Comparison of ENCODE assay signal across 15 mouse cellular contexts in genomic region chr11:51389763-51390162, GRCm38 (mm10).
DNase-seq lines count a peak whose midpoint lies in the region; ATAC-seq and TF ChIP-seq lines count a peak whose summit lies in the region.
"Had no signal": no experiment of that assay in that cellular context is flagged by ENCODE, and none has a peak within 500 bp of the region (broad histone marks: within the 10 kb centered on the region; RNA-seq: fewer than 3 reads in every experiment).

No protein-coding gene starts in this region.

- H3K4me2 ChIP-seq in hindbrain, embryonic 11.5 days (replicated peaks; ENCODE audit: low read depth, low read length): no peak overlapping the region
- H3K4me2 ChIP-seq in hindbrain, embryonic 12.5 days (replicated peaks): no peak overlapping the region
- peak overlapping the region; percentile 7; the same call in 1 of the 2 replicates for H3K4me2 ChIP-seq in stomach, embryonic 14.5 days (replicated peaks; ENCODE audit: low read depth, low read length)
- no peak overlapping the region for H3K4me2 ChIP-seq in stomach, postnatal 0 days (replicated peaks; ENCODE audit: low read depth)
- H3K4me2 ChIP-seq in kidney, embryonic 14.5 days (replicated peaks; ENCODE audit: low read depth, low read length): no peak overlapping the region
- H3K4me2 ChIP-seq: heart, embryonic 13.5 days; liver, embryonic 11.5 days; lung, embryonic 15.5 days; midbrain, embryonic 15.5 days had no signal

- no peaks in the 10 kb centered on the region for H3K9me3 ChIP-seq in hindbrain, embryonic 11.5 days (ENCODE audit: control insufficient read depth, low read length)
- no peaks in the 10 kb centered on the region for H3K9me3 ChIP-seq in hindbrain, embryonic 12.5 days (replicated peaks)
- no peaks in the 10 kb centered on the region for H3K9me3 ChIP-seq in stomach, embryonic 14.5 days (ENCODE audit: control insufficient read depth, low read depth, low read length)
- H3K9me3 ChIP-seq in stomach, postnatal 0 days (ENCODE audit: control insufficient read depth, low read length): no peaks in the 10 kb centered on the region
- no peaks in the 10 kb centered on the region for H3K9me3 ChIP-seq in limb, embryonic 10.5 days (replicated peaks)
- H3K9me3 ChIP-seq in kidney, embryonic 14.5 days (ENCODE audit: control insufficient read depth, low read length): no peaks in the 10 kb centered on the region
- H3K9me3 ChIP-seq: heart, embryonic 13.5 days; lung, embryonic 15.5 days; midbrain, embryonic 15.5 days had no signal

- no peak for TF ChIP-seq CTCF in stomach, postnatal 0 days (IDR thresholded peaks at IDR 0.05; ENCODE audit: low read depth)

- H3K36me3 ChIP-seq in hindbrain, embryonic 11.5 days (ENCODE audit: control insufficient read depth, insufficient read depth, low read length): no peaks in the 10 kb centered on the region
- no peaks in the 10 kb centered on the region for H3K36me3 ChIP-seq in hindbrain, embryonic 12.5 days
- H3K36me3 ChIP-seq in stomach, embryonic 14.5 days (ENCODE audit: control insufficient read depth, insufficient read depth, low read length): no peaks in the 10 kb centered on the region
- H3K36me3 ChIP-seq in stomach, postnatal 0 days (ENCODE audit: control insufficient read depth, insufficient read depth, low read length): no peaks in the 10 kb centered on the region
- H3K36me3 ChIP-seq in limb, embryonic 10.5 days: no peaks in the 10 kb centered on the region
- H3K36me3 ChIP-seq in kidney, embryonic 14.5 days (ENCODE audit: control insufficient read depth, insufficient read depth, low read length): no peaks in the 10 kb centered on the region
- H3K36me3 ChIP-seq: heart, embryonic 13.5 days; lung, embryonic 15.5 days; midbrain, embryonic 15.5 days had no signal

- DNase-seq in hindbrain, embryonic 11.5 days (ENCODE audit: low spot score): peak; percentile 21
- no peak for DNase-seq in stomach, postnatal 0 days (ENCODE audit: low spot score)
- peak; percentile 53 for DNase-seq in limb, embryonic 10.5 days (ENCODE audit: low spot score)
- DNase-seq in urinary bladder, postnatal 4 days (ENCODE audit: low spot score in 2 of 2): no peak
- no peak for DNase-seq in left cerebral cortex, adult 8-10 months (ENCODE audit: low spot score in 2 of 2)
- DNase-seq: cerebellum, adult 8-10 months; heart, postnatal 36 days; kidney, postnatal 10 days had no signal

- no peaks in the 10 kb centered on the region for H3K27me3 ChIP-seq in hindbrain, embryonic 11.5 days (ENCODE audit: control insufficient read depth, insufficient read depth, low read length)
- no peaks in the 10 kb centered on the region for H3K27me3 ChIP-seq in hindbrain, embryonic 12.5 days
- H3K27me3 ChIP-seq in stomach, embryonic 14.5 days (ENCODE audit: control insufficient read depth, insufficient read depth, low read length): no peaks in the 10 kb centered on the region
- no peaks in the 10 kb centered on the region for H3K27me3 ChIP-seq in stomach, postnatal 0 days (ENCODE audit: control insufficient read depth, insufficient read depth, low read length)
- no peaks in the 10 kb centered on the region for H3K27me3 ChIP-seq in limb, embryonic 10.5 days (ENCODE audit: low read depth, poor library complexity, severe bottlenecking)
- no peaks in the 10 kb centered on the region for H3K27me3 ChIP-seq in kidney, embryonic 14.5 days (ENCODE audit: control insufficient read depth, insufficient read depth, low read length)
- H3K27me3 ChIP-seq: lung, embryonic 15.5 days; midbrain, embryonic 15.5 days had no signal

- TF ChIP-seq EP300 in stomach, postnatal 0 days (optimal IDR thresholded peaks at IDR 0.05): no peak

- no peak for ATAC-seq in hindbrain, embryonic 11.5 days (ENCODE audit: low FRiP score)
- ATAC-seq in hindbrain, embryonic 12.5 days (ENCODE audit: low FRiP score): no peak
- no peak for ATAC-seq in stomach, embryonic 14.5 days (ENCODE audit: insufficient number of reproducible peaks, insufficient read depth, low FRiP score, low read depth)
- no peak for ATAC-seq in stomach, postnatal 0 days (ENCODE audit: low FRiP score, low TSS enrichment)
- no peak for ATAC-seq in kidney, embryonic 14.5 days (ENCODE audit: low FRiP score, low TSS enrichment)
- ATAC-seq: midbrain, embryonic 15.5 days had no signal

- H3K4me3 ChIP-seq in hindbrain, embryonic 11.5 days (ENCODE audit: low read depth, low read length): no peak overlapping the region
- no peak overlapping the region for H3K4me3 ChIP-seq in hindbrain, embryonic 12.5 days
- no peak overlapping the region for H3K4me3 ChIP-seq in stomach, embryonic 14.5 days (ENCODE audit: low read depth, low read length)
- no peak overlapping the region for H3K4me3 ChIP-seq in stomach, postnatal 0 days (ENCODE audit: low read depth, low read length)
- H3K4me3 ChIP-seq in limb, embryonic 10.5 days: no peak overlapping the region
- H3K4me3 ChIP-seq in kidney, embryonic 14.5 days (ENCODE audit: low read length): no peak overlapping the region
- H3K4me3 ChIP-seq: heart, embryonic 13.5 days; lung, embryonic 15.5 days; midbrain, embryonic 15.5 days had no signal

- H3K4me1 ChIP-seq in hindbrain, embryonic 11.5 days (replicated peaks; ENCODE audit: control insufficient read depth, insufficient read depth, low read length): peaks cover 5% of the 10 kb centered on the region; the same call in 1 of the 2 replicates
- H3K4me1 ChIP-seq in hindbrain, embryonic 12.5 days: peaks cover 14% of the 10 kb centered on the region
- peaks cover 18% of the 10 kb centered on the region for H3K4me1 ChIP-seq in stomach, embryonic 14.5 days (ENCODE audit: control insufficient read depth, insufficient read depth, low read length)
- H3K4me1 ChIP-seq in stomach, postnatal 0 days (replicated peaks; ENCODE audit: control insufficient read depth, insufficient read depth): peaks cover 3% of the 10 kb centered on the region; the same call in 1 of the 2 replicates
- H3K4me1 ChIP-seq in limb, embryonic 10.5 days: peaks cover 65% of the 10 kb centered on the region
- peaks cover 6% of the 10 kb centered on the region; the same call in 1 of the 2 replicates for H3K4me1 ChIP-seq in kidney, embryonic 14.5 days (ENCODE audit: control insufficient read depth, insufficient read depth, low read length)
- H3K4me1 ChIP-seq: heart, embryonic 13.5 days; midbrain, embryonic 15.5 days had no signal

- no peak overlapping the region for H3K27ac ChIP-seq in hindbrain, embryonic 11.5 days (ENCODE audit: low read depth, low read length)
- no peak overlapping the region for H3K27ac ChIP-seq in hindbrain, embryonic 12.5 days
- H3K27ac ChIP-seq in stomach, embryonic 14.5 days (ENCODE audit: low read length): peak overlapping the region; percentile 78
- H3K27ac ChIP-seq in stomach, postnatal 0 days (replicated peaks): no peak overlapping the region
- H3K27ac ChIP-seq in limb, embryonic 10.5 days: peak overlapping the region; percentile 84
- no peak overlapping the region for H3K27ac ChIP-seq in kidney, embryonic 14.5 days (ENCODE audit: low read depth, low read length)
- H3K27ac ChIP-seq: heart, embryonic 13.5 days; lung, embryonic 15.5 days; midbrain, embryonic 15.5 days had no signal

- WGBS in hindbrain, embryonic 11.5 days: 62% methylated on average over 10 of the region's 10 CpGs
- 54% methylated on average over 10 of the region's 10 CpGs for WGBS in hindbrain, embryonic 12.5 days
- WGBS in stomach, embryonic 14.5 days: 45% methylated on average over 10 of the region's 10 CpGs
- 61% methylated on average over 10 of the region's 10 CpGs for WGBS in stomach, postnatal 0 days
- 40% methylated on average over 10 of the region's 10 CpGs for WGBS in limb, embryonic 10.5 days
- WGBS in kidney, embryonic 14.5 days: 54% methylated on average over 10 of the region's 10 CpGs

- H3K9ac ChIP-seq in hindbrain, embryonic 11.5 days (ENCODE audit: low read depth, low read length): no peak overlapping the region
- no peak overlapping the region for H3K9ac ChIP-seq in hindbrain, embryonic 12.5 days
- H3K9ac ChIP-seq in stomach, embryonic 14.5 days (replicated peaks; ENCODE audit: low read depth, low read length): no peak overlapping the region
- no peak overlapping the region for H3K9ac ChIP-seq in stomach, postnatal 0 days (ENCODE audit: low read length)
- H3K9ac ChIP-seq in kidney, embryonic 14.5 days (ENCODE audit: low read depth, low read length): no peak overlapping the region
- H3K9ac ChIP-seq: heart, embryonic 13.5 days; lung, embryonic 15.5 days; midbrain, embryonic 15.5 days had no signal

Comparison
In these comparisons a context has a peak if more than half of its experiments do, and no peak if none do; other contexts are left out.
1. H3K27ac ChIP-seq: peak in stomach, embryonic 14.5 days (single experiment) and limb, embryonic 10.5 days (single experiment); none in hindbrain, embryonic 11.5 days (single experiment), hindbrain, embryonic 12.5 days (single experiment), stomach, postnatal 0 days (single experiment) and kidney, embryonic 14.5 days (single experiment).
2. DNase-seq: peak in hindbrain, embryonic 11.5 days (single experiment) and limb, embryonic 10.5 days (single experiment); none in stomach, postnatal 0 days (single experiment), urinary bladder, postnatal 4 days (0 of 2) and left cerebral cortex, adult 8-10 months (0 of 2).